Mouse (Mus musculus): Measurements from ENCODE around the gene Pam. TPM values are rescaled to one million over a fixed set of nuclear protein-coding genes. Genes with fewer than 3 reads are reported as not detected.

Pam gene
- 75.4 and 93.3 TPM in 2 replicates for polyA plus RNA-seq (2015; fragmentation: Nextera tagmentation; extraction: Ambion mirVana)

GRCm38 (mm10) chr1:98095246-98095990, at the start of gene Pam:
Gene Pam, minus strand, starts transcription at chr1:98095646.

GRCm38 (mm10) chr1:97769904-97770753, 325.3 kb downstream of the Pam start, which contains the start of the genes Gin1 and Ppip5k2:
Gene Gin1, plus strand, starts transcription at chr1:97770172.
Gene Ppip5k2, minus strand, starts transcription at chr1:97770411.

